Mouse (Mus musculus) thymus, postnatal 14 days (tissue): Measurements from ENCODE around the gene Srgap1.

Experiments
- DNase-seq: peaks from one replicate; pipeline ENCODE4 v3.0.0; 2021

Srgap1 gene

GRCm38 (mm10) chr10:121755822-121756221 is 291.3 kb downstream of the Srgap1 start:
- no peak for DNase-seq

GRCm38 (mm10) chr10:121754237-121754636 is 292.9 kb downstream of the Srgap1 start:
- DNase-seq, result no peak

- no peak for DNase-seq
Measured at GRCm38 (mm10) chr10:121750175-121750574, 296.9 kb downstream of the Srgap1 start.

GRCm38 (mm10) chr10:121742336-121742735 is 304.8 kb downstream of the Srgap1 start:
- no peak for DNase-seq

- peak; percentile 91 for DNase-seq
Measured at GRCm38 (mm10) chr10:121739548-121740505, 307.3 kb downstream of the Srgap1 start, which contains the start of gene BC048403. Gene BC048403, plus strand, starts transcription at chr10:121739937.

GRCm38 (mm10) chr10:121737256-121737655 is 309.9 kb downstream of the Srgap1 start:
- no peak for DNase-seq

GRCm38 (mm10) chr10:121732542-121732941 is 314.6 kb downstream of the Srgap1 start:
- DNase-seq, result no peak

GRCm38 (mm10) chr10:121731048-121731725 is 315.9 kb downstream of the Srgap1 start:
- DNase-seq, result no peak
